Mouse (Mus musculus) skeletal muscle tissue, adult 2 months (tissue): ENCODE measurements around the gene Dhcr24.

ENCODE experiments used
- DNase-seq: peaks from one replicate; pipeline ENCODE4 v3.0.0-alpha.2; 2012; ENCODE audit warnings: low read depth, low spot score

The Dhcr24 gene

DNA sequence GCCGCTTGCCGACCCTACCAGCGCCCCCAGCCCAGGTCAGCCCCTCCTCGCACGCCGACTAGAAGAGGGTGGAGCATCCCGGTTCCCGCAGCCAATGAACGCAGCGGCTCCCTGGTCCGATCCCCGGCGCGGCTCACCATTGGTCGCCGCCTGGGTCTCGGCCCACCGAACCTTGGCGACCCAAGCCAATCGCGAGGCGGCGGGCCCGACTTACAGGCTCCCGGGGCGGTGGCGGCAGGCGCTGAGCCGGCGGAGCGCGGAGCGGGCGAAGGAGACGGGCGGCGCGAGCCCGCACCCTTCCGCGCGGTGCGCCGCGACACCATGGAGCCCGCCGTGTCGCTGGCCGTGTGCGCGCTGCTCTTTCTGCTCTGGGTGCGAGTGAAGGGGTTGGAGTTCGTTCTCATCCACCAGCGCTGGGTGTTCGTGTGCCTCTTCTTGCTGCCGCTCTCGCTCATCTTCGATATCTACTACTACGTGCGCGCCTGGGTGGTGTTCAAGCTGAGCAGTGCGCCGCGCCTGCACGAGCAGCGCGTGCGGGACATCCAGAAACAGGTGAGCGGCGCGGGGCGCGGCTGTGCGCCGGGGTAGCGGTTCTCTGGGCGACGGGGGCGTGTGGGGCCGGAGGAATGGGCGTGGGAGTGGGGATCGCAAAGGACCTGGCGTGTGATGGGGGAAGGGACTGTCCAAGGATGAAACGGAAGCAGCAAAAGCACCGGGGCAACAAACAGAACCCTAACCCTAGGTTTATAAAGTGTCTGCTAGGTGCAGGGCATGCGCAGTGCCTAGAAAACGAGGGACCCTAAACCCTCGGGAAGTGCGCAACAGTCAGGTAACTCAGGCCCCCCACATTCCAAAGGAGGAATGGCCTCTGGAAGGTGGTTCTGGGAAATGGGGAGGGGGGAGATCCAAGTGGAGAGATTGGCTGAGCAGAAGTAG, at the start of gene Dhcr24:
Dhcr24 (plus strand) TSS at position 193 of the 936 bp plus-strand sequence.
- peak; percentile 84 for DNase-seq

DNA sequence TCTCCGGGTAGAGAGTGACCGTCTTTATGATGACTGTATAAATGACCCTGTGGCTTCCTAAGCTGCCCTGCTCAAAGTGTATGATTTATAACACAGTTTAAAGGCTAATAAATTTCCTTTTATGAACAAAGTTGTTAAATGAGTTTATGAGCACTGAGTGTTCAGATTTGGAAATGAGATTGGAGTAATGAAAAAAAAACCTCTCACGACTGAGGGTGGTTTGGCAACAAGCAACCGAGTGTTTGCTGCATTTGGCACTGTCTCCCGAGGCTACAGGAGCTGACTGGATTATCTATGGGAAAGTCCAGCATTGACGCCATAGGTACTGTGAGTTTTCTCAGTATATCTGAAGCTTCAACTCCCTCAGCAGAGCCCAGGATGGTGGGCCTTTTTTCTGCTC, 46.2 kb upstream of the Dhcr24 start:
- DNase-seq = no peak

DNA sequence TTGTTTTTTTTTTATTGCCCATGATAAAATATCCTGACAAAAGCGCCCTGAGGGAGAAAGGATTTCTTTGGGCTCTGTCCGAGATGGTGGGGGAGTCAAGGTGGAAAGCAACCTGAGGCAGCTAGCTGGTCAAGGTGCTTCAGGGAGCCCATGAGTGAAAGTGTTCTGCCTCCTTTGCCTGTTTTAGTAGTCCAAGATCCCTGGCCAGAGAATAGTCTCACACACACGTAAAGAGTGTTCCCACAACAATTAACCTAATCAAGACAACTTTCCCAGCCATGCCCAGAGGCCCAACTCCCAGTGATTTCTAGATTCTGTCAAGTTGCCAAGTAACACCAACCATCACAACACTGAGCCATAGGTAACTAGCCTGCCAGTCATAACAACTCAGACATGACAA, 38.3 kb upstream of the Dhcr24 start:
- no peak for DNase-seq

GRCm38 (mm10) chr4:106524131-106524530, 36.7 kb upstream of the Dhcr24 start:
- no peak for DNase-seq

- no peak for DNase-seq
These were observed 35.8 kb upstream of the Dhcr24 start for GRCm38 (mm10) chr4:106525001-106525400.

- DNase-seq = no peak
These were observed 32.8 kb upstream of the Dhcr24 start for GRCm38 (mm10) chr4:106527856-106528547.

- DNase-seq = peak; percentile 83
These were observed 31.3 kb upstream of the Dhcr24 start for GRCm38 (mm10) chr4:106529375-106530112.

- no peak for DNase-seq
These were observed 30.7 kb upstream of the Dhcr24 start for GRCm38 (mm10) chr4:106530113-106530482.

- DNase-seq = no peak
These were observed 27.3 kb upstream of the Dhcr24 start for GRCm38 (mm10) chr4:106533421-106534080.

GRCm38 (mm10) chr4:106534256-106534655, 26.6 kb upstream of the Dhcr24 start:
- DNase-seq = no peak

- no peak for DNase-seq
These were observed 21.1 kb upstream of the Dhcr24 start for GRCm38 (mm10) chr4:106539756-106540155.

GRCm38 (mm10) chr4:106541491-106541890, 19.3 kb upstream of the Dhcr24 start:
- no peak for DNase-seq

DNA sequence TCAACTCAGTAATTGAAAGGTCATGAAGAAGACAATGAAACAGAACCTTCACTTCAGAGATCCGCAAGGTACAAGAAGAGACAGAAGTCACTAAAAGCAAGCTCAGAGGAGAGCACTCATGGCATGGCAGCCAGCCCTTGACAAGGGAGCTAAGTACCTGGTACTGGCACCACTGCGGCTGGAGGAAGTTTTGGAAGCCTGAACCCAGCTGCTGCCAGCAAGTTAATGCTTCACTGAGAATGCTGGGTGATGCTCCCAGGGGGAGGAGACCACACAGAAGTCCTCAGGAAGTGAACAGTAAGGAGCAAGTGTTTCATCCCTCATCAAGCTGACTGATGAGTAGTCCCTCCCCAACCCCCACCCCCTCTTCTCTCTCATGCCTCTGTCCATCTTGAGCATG, 18.6 kb upstream of the Dhcr24 start:
- no peak for DNase-seq

DNA sequence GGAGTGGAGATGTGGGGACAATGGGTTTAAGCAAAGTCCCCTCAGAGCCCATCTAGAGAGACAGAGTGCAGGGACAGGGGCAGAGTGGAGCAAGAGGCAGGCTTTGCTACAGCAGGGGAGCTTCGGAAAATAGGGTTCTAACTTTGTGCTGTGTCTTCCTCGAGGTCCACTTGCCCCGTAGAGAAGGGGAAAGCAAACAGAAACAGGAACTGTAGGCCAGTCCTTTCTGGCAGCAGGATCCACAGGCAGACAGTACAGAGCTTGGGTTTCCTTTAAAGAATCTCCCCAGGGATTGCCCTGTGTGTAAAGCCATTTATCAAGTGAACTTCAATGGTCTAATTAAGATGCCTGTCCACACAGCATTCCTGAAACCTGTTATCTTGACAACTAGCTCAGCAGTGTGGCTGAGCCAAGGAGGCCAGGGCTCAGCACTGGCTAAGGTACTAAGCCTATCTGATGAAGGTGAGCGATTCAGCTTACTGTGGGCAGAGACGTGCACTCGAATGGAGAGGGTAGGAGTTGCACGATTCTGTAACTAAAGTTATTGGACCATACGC, 14.9 kb upstream of the Dhcr24 start:
- no peak for DNase-seq

- DNase-seq = no peak
These were observed 13.9 kb upstream of the Dhcr24 start for GRCm38 (mm10) chr4:106546896-106547295.

DNA sequence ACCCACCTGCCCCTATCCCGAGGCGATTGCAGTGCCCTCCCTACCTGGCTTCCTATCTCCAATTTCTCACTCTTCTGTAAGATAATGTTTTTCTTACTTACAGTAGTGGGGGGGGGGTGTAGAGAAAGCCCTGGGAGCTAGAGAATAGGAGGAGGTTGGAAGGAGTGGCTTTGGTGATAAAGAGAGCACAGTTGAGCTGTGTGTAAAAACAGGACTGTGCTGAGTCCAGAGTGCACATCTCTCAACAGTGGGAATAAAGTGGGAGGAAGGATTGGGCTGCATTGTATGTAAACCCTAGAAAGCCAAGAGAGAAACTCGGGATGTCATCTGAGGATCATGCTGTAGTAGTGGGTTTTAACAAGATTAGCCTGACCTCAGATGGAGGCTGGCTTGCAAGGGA, 12.7 kb upstream of the Dhcr24 start:
- DNase-seq = no peak

DNA sequence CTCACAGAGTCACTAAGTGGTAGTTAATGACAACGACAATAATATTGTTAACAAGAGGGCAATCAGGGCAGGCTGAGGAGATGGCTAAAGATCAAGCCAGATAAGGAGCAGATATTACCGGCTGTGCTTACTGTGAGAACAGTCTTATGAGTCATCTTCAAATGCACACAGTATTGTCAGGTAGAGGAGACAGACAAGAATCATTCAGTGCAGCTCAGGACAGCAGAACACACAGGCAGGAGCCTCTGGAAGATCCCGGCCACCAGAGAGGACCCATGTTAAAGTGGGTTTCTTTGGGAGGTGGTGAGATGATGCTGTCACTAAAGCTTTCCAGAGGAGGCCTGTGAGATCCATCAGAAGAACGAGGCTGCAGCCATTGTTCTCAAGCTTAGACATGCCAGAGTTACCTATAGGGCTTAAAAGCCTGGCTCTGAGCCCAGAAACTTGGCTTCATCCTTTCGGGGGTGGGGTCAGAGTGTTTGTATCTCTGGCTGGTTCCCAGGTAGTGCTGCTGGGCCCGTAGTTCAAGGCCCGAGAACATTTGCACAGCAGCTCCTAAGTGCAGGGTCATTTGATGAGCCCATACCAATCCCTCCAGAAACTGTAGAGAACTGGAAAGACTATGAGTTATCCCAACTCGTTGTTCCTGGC, 10.2 kb upstream of the Dhcr24 start:
- no peak for DNase-seq

DNA sequence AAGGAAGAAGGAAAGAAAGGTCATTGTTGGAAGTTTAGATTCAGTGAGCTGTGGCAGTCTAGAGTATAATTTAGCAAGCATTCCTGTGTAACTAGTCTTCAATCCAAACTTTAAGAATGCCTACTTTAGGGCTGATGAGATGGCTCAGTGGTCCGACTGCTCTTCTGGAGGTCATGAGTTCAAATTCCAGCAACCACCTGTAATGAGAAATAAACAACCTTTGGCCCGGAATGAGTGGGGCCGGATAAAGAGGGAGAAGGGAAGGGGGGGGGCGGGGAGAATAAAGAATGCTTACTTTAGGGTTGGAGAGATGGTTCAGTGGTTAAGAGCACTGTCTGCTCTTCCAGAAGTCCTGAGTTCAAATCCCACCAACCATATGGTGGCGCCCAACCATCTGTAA, 3.6 kb upstream of the Dhcr24 start:
- DNase-seq = no peak

DNA sequence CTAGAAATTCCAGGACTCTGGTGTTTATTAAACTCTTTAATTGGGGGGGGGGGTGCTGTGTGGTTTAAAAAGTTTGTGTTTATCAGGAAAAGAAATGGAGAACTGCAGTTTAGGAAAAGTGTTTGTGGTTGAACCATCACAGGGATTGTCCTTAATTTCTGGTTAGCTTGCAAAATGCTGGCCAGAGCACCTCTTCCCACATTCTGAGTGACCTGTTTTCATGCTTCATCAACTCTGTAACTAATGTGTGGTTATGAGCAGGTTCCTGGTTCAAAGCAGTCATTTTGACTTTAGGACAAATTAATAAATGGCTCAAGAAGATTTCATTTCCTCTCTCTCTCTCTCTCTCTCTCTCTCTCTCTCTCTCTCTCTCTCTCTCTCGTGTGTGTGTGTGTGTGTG, 2.9 kb upstream of the Dhcr24 start:
- DNase-seq = no peak

GRCm38 (mm10) chr4:106559343-106560212, 1.3 kb upstream of the Dhcr24 start:
- DNase-seq = no peak
